Mouse (Mus musculus): Measurements from ENCODE around the gene Hist2h2aa1. TPM values are rescaled to one million over a fixed set of nuclear protein-coding genes. Genes with fewer than 3 reads are reported as not detected.

Hist2h2aa1 gene
- polyA plus RNA-seq, 1 experiment from 2014 or later = 15.5 TPM

DNA sequence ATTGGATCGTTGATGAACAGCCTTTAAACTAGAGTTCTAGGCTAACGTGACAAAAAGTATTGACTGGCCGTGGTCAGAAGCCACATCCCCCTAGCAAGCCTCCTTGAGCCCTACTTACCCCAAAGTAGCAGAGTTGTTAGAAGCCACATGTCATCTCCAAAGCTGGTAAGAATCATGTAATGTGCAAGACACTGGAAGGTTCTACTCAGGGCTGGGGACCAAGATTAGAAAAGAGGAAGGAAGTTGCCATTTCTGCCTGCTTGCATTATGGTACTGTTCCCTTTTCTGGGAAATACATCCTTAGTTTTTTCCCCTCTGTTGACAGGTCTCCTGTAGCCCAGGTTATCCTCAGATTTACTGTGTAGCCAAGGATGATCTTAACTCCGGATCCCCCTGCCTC, 48.5 kb downstream of the Hist2h2aa1 start, which contains the start of gene Fcgr1:
Fcgr1 (minus strand) TSS at position 183 of the 400 bp plus-strand sequence.
- WGBS = 90% methylated on average over 4 of the region's 4 CpGs
- H3K9ac ChIP-seq (ENCODE audit: low read length) = no peak within 1 kb of the TSS
- ATAC-seq (ENCODE audit: insufficient number of reproducible peaks, low FRiP score, low TSS enrichment, low read depth) = no peak

More for the DNA sequence above, 48.5 kb downstream of the Hist2h2aa1 start, which contains the start of gene Fcgr1:
- no peaks in the 10 kb centered on the region for H3K36me3 ChIP-seq (ENCODE audit: control insufficient read depth, insufficient read depth, low read length)
- no peak within 1 kb of the TSS for H3K4me3 ChIP-seq (ENCODE audit: low read depth, low read length)
- H3K4me2 ChIP-seq (ENCODE audit: low read depth, severe bottlenecking) = no peak within 1 kb of the TSS
- no peak for DNase-seq (ENCODE audit: low spot score)
- no peaks in the 10 kb centered on the region for H3K4me1 ChIP-seq (ENCODE audit: control insufficient read depth, insufficient read depth, low read length)
- H3K27me3 ChIP-seq (ENCODE audit: control insufficient read depth, insufficient read depth, low read length) = no peaks in the 10 kb centered on the region
- no peak within 1 kb of the TSS for H3K27ac ChIP-seq (replicated peaks; ENCODE audit: low read depth, low read length)
- no peaks in the 10 kb centered on the region for H3K9me3 ChIP-seq (ENCODE audit: control insufficient read depth, low read length)

Small RNA genes within 50 kb of the gene (microRNA-seq; reads per million reads assigned to microRNA genes)
- gene Gm44492 (not detected), gene Gm47311 (not detected), gene Gm47313 (not detected)

Other genes with a start within 250 kb of the Hist2h2aa1 start
- 78.3 and 82.7 TPM in 2 replicates for gene Plekho1, start 249.5 kb upstream of the Hist2h2aa1 start, polyA plus RNA-seq (2014; fragmentation: Nextera tagmentation; extraction: Ambion mirVana)
- gene Vps45, start 187.0 kb upstream of the Hist2h2aa1 start, polyA plus RNA-seq (2014; fragmentation: Nextera tagmentation; extraction: Ambion mirVana) = 19.5 and 22.7 TPM in 2 replicates
- 9.7 and 14.2 TPM in 2 replicates for gene Otud7b, start 141.0 kb upstream of the Hist2h2aa1 start, polyA plus RNA-seq (2014; fragmentation: Nextera tagmentation; extraction: Ambion mirVana)
- 22.7 and 24.9 TPM in 2 replicates for gene Mtmr11, start 83.5 kb upstream of the Hist2h2aa1 start, polyA plus RNA-seq (2014; fragmentation: Nextera tagmentation; extraction: Ambion mirVana)
- gene Sf3b4, start 73.2 kb upstream of the Hist2h2aa1 start, polyA plus RNA-seq (2014; fragmentation: Nextera tagmentation; extraction: Ambion mirVana) = 259 and 264 TPM in 2 replicates
- gene Sv2a, start 64.3 kb upstream of the Hist2h2aa1 start, polyA plus RNA-seq (2014; fragmentation: Nextera tagmentation; extraction: Ambion mirVana) = 2.7 and 3.9 TPM in 2 replicates
- 68.2 and 68.9 TPM in 2 replicates for gene Bola1, start 25.8 kb upstream of the Hist2h2aa1 start, polyA plus RNA-seq (2014; fragmentation: Nextera tagmentation; extraction: Ambion mirVana)
- gene Hist2h2ab, start 25.6 kb upstream of the Hist2h2aa1 start, polyA plus RNA-seq (2014; fragmentation: Nextera tagmentation; extraction: Ambion mirVana) = 1.6 TPM in 1 of 2 replicates, not detected in the other
- 12.6 and 13.5 TPM in 2 replicates for gene Hist2h2ac, start 24.6 kb upstream of the Hist2h2aa1 start, polyA plus RNA-seq (2014; fragmentation: Nextera tagmentation; extraction: Ambion mirVana)
- gene Hist2h2be, start 24.4 kb upstream of the Hist2h2aa1 start, polyA plus RNA-seq (2014; fragmentation: Nextera tagmentation; extraction: Ambion mirVana) = 7.2 and 7.6 TPM in 2 replicates
- gene Hist2h3c2, start 6.4 kb upstream of the Hist2h2aa1 start, polyA plus RNA-seq (2014; fragmentation: Nextera tagmentation; extraction: Ambion mirVana) = 9.2 and 10.6 TPM in 2 replicates
- gene Hist2h2aa2, start 5.2 kb upstream of the Hist2h2aa1 start, polyA plus RNA-seq (2014; fragmentation: Nextera tagmentation; extraction: Ambion mirVana) = 28.8 and 40.7 TPM in 2 replicates
- 0.28 TPM in 1 of 2 replicates, not detected in the other for gene Hist2h3c1, start 1.2 kb downstream of the Hist2h2aa1 start, polyA plus RNA-seq (2014; fragmentation: Nextera tagmentation; extraction: Ambion mirVana)
- gene Hist2h4, start 17.8 kb downstream of the Hist2h2aa1 start, polyA plus RNA-seq (2014; fragmentation: Nextera tagmentation; extraction: Ambion mirVana) = 5.4 and 5.7 TPM in 2 replicates
- gene Hist2h3b, start 23.2 kb downstream of the Hist2h2aa1 start, polyA plus RNA-seq (2014; fragmentation: Nextera tagmentation; extraction: Ambion mirVana) = 73.6 and 75.8 TPM in 2 replicates
- gene Hist2h2bb, start 24.3 kb downstream of the Hist2h2aa1 start, polyA plus RNA-seq (2014; fragmentation: Nextera tagmentation; extraction: Ambion mirVana) = 22.3 and 24.0 TPM in 2 replicates
- gene Fcgr1, start 48.5 kb downstream of the Hist2h2aa1 start, polyA plus RNA-seq (2014; fragmentation: Nextera tagmentation; extraction: Ambion mirVana) = 0.67 and 0.88 TPM in 2 replicates
- not detected in 2 replicates for gene BC107364, start 206.8 kb downstream of the Hist2h2aa1 start, polyA plus RNA-seq (2014; fragmentation: Nextera tagmentation; extraction: Ambion mirVana)

Data from limb, embryonic 11.5 days (tissue).